Comparison of ENCODE assay signal across 15 mouse cellular contexts in genomic region chr4:114624114-114624910, GRCm38 (mm10).
DNase-seq lines count a peak whose midpoint lies in the region; ATAC-seq lines count a peak whose summit lies in the region.
"Had no signal": no experiment of that assay in that cellular context is flagged by ENCODE, and none has a peak within 500 bp of the region (broad histone marks: within the 10 kb centered on the region; RNA-seq: fewer than 3 reads in every experiment).

No protein-coding gene starts in this region.

- H3K4me2 ChIP-seq in kidney, embryonic 15.5 days, result no peak overlapping the region
- H3K4me2 ChIP-seq in embryonic facial prominence, embryonic 11.5 days (ENCODE audit: low read depth, low read length), result no peak overlapping the region
- H3K4me2 ChIP-seq: embryonic facial prominence, embryonic 13.5 days; liver, embryonic 13.5 days; midbrain, embryonic 13.5 days had no signal

- peak overlapping the region; percentile 78 for H3K27ac ChIP-seq in kidney, embryonic 15.5 days
- no peak overlapping the region for H3K27ac ChIP-seq in embryonic facial prominence, embryonic 11.5 days (replicated peaks; ENCODE audit: low read depth, low read length)
- H3K27ac ChIP-seq in limb, embryonic 10.5 days, result peak overlapping the region; percentile 46
- H3K27ac ChIP-seq: embryonic facial prominence, embryonic 13.5 days; liver, embryonic 13.5 days; midbrain, embryonic 13.5 days had no signal

- ATAC-seq in kidney, embryonic 15.5 days (replicated peaks; ENCODE audit: low FRiP score), result peak; percentile 77
- ATAC-seq in embryonic facial prominence, embryonic 11.5 days (replicated peaks; ENCODE audit: insufficient number of reproducible peaks, low FRiP score, low TSS enrichment, low read depth), result 0 out of 2 replicates have a peak, but pooled peaks have one; percentile 42

- no peak overlapping the region for H3K9ac ChIP-seq in kidney, embryonic 15.5 days
- no peak overlapping the region for H3K9ac ChIP-seq in embryonic facial prominence, embryonic 11.5 days (replicated peaks; ENCODE audit: low read length)
- H3K9ac ChIP-seq: embryonic facial prominence, embryonic 13.5 days; liver, embryonic 13.5 days; midbrain, embryonic 13.5 days had no signal

- H3K9me3 ChIP-seq in kidney, embryonic 15.5 days (replicated peaks), result no peaks in the 10 kb centered on the region
- no peaks in the 10 kb centered on the region for H3K9me3 ChIP-seq in embryonic facial prominence, embryonic 11.5 days (replicated peaks; ENCODE audit: control insufficient read depth, low read length)
- no peaks in the 10 kb centered on the region for H3K9me3 ChIP-seq in limb, embryonic 10.5 days (replicated peaks)
- H3K9me3 ChIP-seq: embryonic facial prominence, embryonic 13.5 days; liver, embryonic 13.5 days; midbrain, embryonic 13.5 days had no signal

- H3K4me3 ChIP-seq in kidney, embryonic 15.5 days (replicated peaks), result no peak overlapping the region
- H3K4me3 ChIP-seq in embryonic facial prominence, embryonic 11.5 days (ENCODE audit: low read depth, low read length), result no peak overlapping the region
- no peak overlapping the region for H3K4me3 ChIP-seq in limb, embryonic 10.5 days
- H3K4me3 ChIP-seq: embryonic facial prominence, embryonic 13.5 days; liver, embryonic 13.5 days; midbrain, embryonic 13.5 days had no signal

- WGBS in kidney, embryonic 15.5 days, result 16% methylated on average over 3 of the region's 3 CpGs
- 36% methylated on average over 3 of the region's 3 CpGs for WGBS in embryonic facial prominence, embryonic 11.5 days
- WGBS in limb, embryonic 10.5 days, result 17% methylated on average over 3 of the region's 3 CpGs

- H3K27me3 ChIP-seq in kidney, embryonic 15.5 days, result peaks cover 4% of the 10 kb centered on the region; the same call in 1 of the 2 replicates
- H3K27me3 ChIP-seq in embryonic facial prominence, embryonic 11.5 days (ENCODE audit: control insufficient read depth, insufficient read depth, low read length), result no peaks in the 10 kb centered on the region
- peaks cover 87% of the 10 kb centered on the region for H3K27me3 ChIP-seq in limb, embryonic 10.5 days (ENCODE audit: low read depth, poor library complexity, severe bottlenecking)
- H3K27me3 ChIP-seq: liver, embryonic 13.5 days; midbrain, embryonic 13.5 days had no signal

- H3K36me3 ChIP-seq in kidney, embryonic 15.5 days, result no peaks in the 10 kb centered on the region
- no peaks in the 10 kb centered on the region for H3K36me3 ChIP-seq in embryonic facial prominence, embryonic 11.5 days (replicated peaks; ENCODE audit: control insufficient read depth, insufficient read depth, low read depth, low read length)
- H3K36me3 ChIP-seq in limb, embryonic 10.5 days, result no peaks in the 10 kb centered on the region
- H3K36me3 ChIP-seq: embryonic facial prominence, embryonic 13.5 days; liver, embryonic 13.5 days; midbrain, embryonic 13.5 days had no signal

- DNase-seq in kidney, postnatal 36 days, result no peak
- peak; percentile 48 for DNase-seq in embryonic facial prominence, embryonic 11.5 days (ENCODE audit: low spot score)
- no peak for DNase-seq in limb, embryonic 10.5 days (ENCODE audit: low spot score)
- DNase-seq in lung, postnatal 25 days (ENCODE audit: low spot score), result peak; percentile 41
- DNase-seq in left cerebral cortex, postnatal 4 days, result no peak
- no peak for DNase-seq in ovary, postnatal 14 days (ENCODE audit: low spot score)
- DNase-seq: adrenal gland, postnatal 14 days; heart, postnatal 10 days; kidney, adult 18-20 months; liver, embryonic 13.5 days; right cerebral cortex, postnatal 14 days; thymus, postnatal 36 days had no signal

- intact Hi-C loops in left cerebral cortex, postnatal 4 days (cut with DNase I), result no loop called here

- peaks cover 40% of the 10 kb centered on the region for H3K4me1 ChIP-seq in kidney, embryonic 15.5 days
- H3K4me1 ChIP-seq in embryonic facial prominence, embryonic 11.5 days (ENCODE audit: control insufficient read depth, insufficient read depth, low read length), result peaks cover 2% of the 10 kb centered on the region; the same call in 1 of the 2 replicates
- peaks cover 20% of the 10 kb centered on the region for H3K4me1 ChIP-seq in limb, embryonic 10.5 days
- H3K4me1 ChIP-seq: liver, embryonic 13.5 days had no signal

Comparison
In these comparisons a context has a peak if more than half of its experiments do, and no peak if none do; other contexts are left out.
1. DNase-seq: peak in embryonic facial prominence, embryonic 11.5 days (single experiment) and lung, postnatal 25 days (single experiment); none in kidney, postnatal 36 days (0 of 2), limb, embryonic 10.5 days (single experiment), left cerebral cortex, postnatal 4 days (single experiment) and ovary, postnatal 14 days (single experiment).